Mouse (Mus musculus) embryonic stem cell, embryonic (primary cell): ENCODE measurements around the gene Galnt2.

Experiments used
- CTCF ChIA-PET, 4 experiments: fragments of 300-600 bp in 2 of 4; fragments of 350-600 bp in 2 of 4; sonication (Branson Sonifier 250); formaldehyde crosslinking; loops; one replicate each; lab custom pipeline; 2022; ENCODE audit warnings: inconsistent platforms in 2 of 4; lab: Charles Lee
- POLR2A ChIA-PET, 4 experiments: fragments of 300-600 bp in 2 of 4; fragments of 350-600 bp in 2 of 4; sonication (Branson Sonifier 250); formaldehyde crosslinking; loops; one replicate each; lab custom pipeline; 2022; ENCODE audit warnings: antibody characterized with exemption in 4 of 4, inconsistent platforms in 1 of 4; lab: Charles Lee

Galnt2 gene

GRCm38 (mm10) chr8:124216951-124217350 is 14.2 kb upstream of the Galnt2 start:
- ChIA-PET POLR2A (interaction anchor here in 3 of 4 experiments (0.7 to 2.2 kb wide), 11 partner anchors 18 to 962 kb away, joined by 3 to 21 read pairs (median 4); no protein-coding TSS in a partner anchor), CTCF (interaction anchor here in 3 of 4 experiments (0.6 to 1.1 kb wide), 5 partner anchors 9 to 187 kb away, joined by 3 to 11 read pairs (median 3); no protein-coding TSS in a partner anchor)

- ChIA-PET CTCF (no interaction called here), POLR2A (no interaction called here)
These were observed 1.3 kb upstream of the Galnt2 start for GRCm38 (mm10) chr8:124229883-124230282.

- CTCF ChIA-PET = interaction anchor here in 1 of 4 experiments (0.7 kb wide), 1 partner anchor 153 kb away, joined by 3 read pairs; no protein-coding TSS in a partner anchor
- POLR2A ChIA-PET = no interaction called here
These were observed 555 bp upstream of the Galnt2 start for GRCm38 (mm10) chr8:124230496-124231175.

GRCm38 (mm10) chr8:124231485-124232279 is 491 bp downstream of the Galnt2 start:
- CTCF ChIA-PET = no interaction called here
- POLR2A ChIA-PET = no interaction called here

GRCm38 (mm10) chr8:124232280-124232600 is 1.0 kb downstream of the Galnt2 start:
- ChIA-PET CTCF (no interaction called here), POLR2A (interaction anchor here in 1 of 4 experiments (0.6 kb wide), 1 partner anchor 449 kb away, joined by 3 read pairs; no protein-coding TSS in a partner anchor)

GRCm38 (mm10) chr8:124234496-124234895 is 3.3 kb downstream of the Galnt2 start:
- POLR2A ChIA-PET = interaction anchor here in 1 of 4 experiments (1.2 kb wide), 1 partner anchor 118 kb away, joined by 3 read pairs; no protein-coding TSS in a partner anchor
- CTCF ChIA-PET = interaction anchor here in 2 of 4 experiments (0.5 to 1.0 kb wide), 2 partner anchors 80 to 201 kb away, joined by 3 read pairs; no protein-coding TSS in a partner anchor

GRCm38 (mm10) chr8:124235536-124235935 is 4.3 kb downstream of the Galnt2 start:
- CTCF ChIA-PET = interaction anchor here in 2 of 4 experiments (0.5 to 1.7 kb wide), 6 partner anchors 51 to 1488 kb away, joined by 3 to 9 read pairs (median 3); no protein-coding TSS in a partner anchor
- POLR2A ChIA-PET = interaction anchor here in 2 of 4 experiments (0.8 to 2.2 kb wide), 9 partner anchors 14 to 119 kb away, joined by 3 to 7 read pairs (median 3); no protein-coding TSS in a partner anchor

GRCm38 (mm10) chr8:124239350-124239749 is 8.2 kb downstream of the Galnt2 start:
- ChIA-PET CTCF (interaction anchor here in 3 of 4 experiments (0.6 to 2.0 kb wide), 4 partner anchors 75 to 154 kb away, joined by 3 to 7 read pairs (median 4); no protein-coding TSS in a partner anchor), POLR2A (interaction anchor here in 2 of 4 experiments (0.7 to 1.9 kb wide), 6 partner anchors 15 to 146 kb away, joined by 3 to 6 read pairs (median 3); no protein-coding TSS in a partner anchor)

GRCm38 (mm10) chr8:124240932-124241331 is 9.7 kb downstream of the Galnt2 start:
- ChIA-PET CTCF (interaction anchor here in 1 of 4 experiments (0.5 kb wide), 1 partner anchor 385 kb away, joined by 3 read pairs; no protein-coding TSS in a partner anchor), POLR2A (interaction anchor here in 1 of 4 experiments (0.8 kb wide), 1 partner anchor 80 kb away, joined by 4 read pairs; no protein-coding TSS in a partner anchor)

GRCm38 (mm10) chr8:124242208-124242607 is 11.0 kb downstream of the Galnt2 start:
- ChIA-PET CTCF (no interaction called here), POLR2A (no interaction called here)

GRCm38 (mm10) chr8:124242913-124243312 is 11.7 kb downstream of the Galnt2 start:
- ChIA-PET CTCF (no interaction called here), POLR2A (no interaction called here)

GRCm38 (mm10) chr8:124247581-124247980 is 16.4 kb downstream of the Galnt2 start:
- POLR2A ChIA-PET = interaction anchor here in 3 of 4 experiments (0.6 to 1.3 kb wide), 5 partner anchors 10 to 102 kb away, joined by 3 to 4 read pairs (median 3); no protein-coding TSS in a partner anchor
- CTCF ChIA-PET = no interaction called here

GRCm38 (mm10) chr8:124248688-124249087 is 17.5 kb downstream of the Galnt2 start:
- POLR2A ChIA-PET = interaction anchor here in 1 of 4 experiments (1.3 kb wide), 1 partner anchor 12 kb away, joined by 3 read pairs; no protein-coding TSS in a partner anchor
- CTCF ChIA-PET = no interaction called here

- CTCF ChIA-PET = interaction anchor here in 1 of 4 experiments (1.0 kb wide), 1 partner anchor 95 kb away, joined by 3 read pairs; no protein-coding TSS in a partner anchor
- POLR2A ChIA-PET = interaction anchor here in 1 of 4 experiments (1.0 kb wide), 1 partner anchor 14 kb away, joined by 4 read pairs; no protein-coding TSS in a partner anchor
These were observed 19.1 kb downstream of the Galnt2 start for GRCm38 (mm10) chr8:124250255-124250654.

- ChIA-PET POLR2A (no interaction called here), CTCF (interaction anchor here in 1 of 4 experiments (1.0 kb wide), 1 partner anchor 95 kb away, joined by 3 read pairs; no protein-coding TSS in a partner anchor)
These were observed 19.6 kb downstream of the Galnt2 start for GRCm38 (mm10) chr8:124250785-124251184.

GRCm38 (mm10) chr8:124252533-124252950 is 21.4 kb downstream of the Galnt2 start:
- CTCF ChIA-PET = interaction anchor here in 1 of 4 experiments (0.8 kb wide), 1 partner anchor 62 kb away, joined by 3 read pairs; no protein-coding TSS in a partner anchor

GRCm38 (mm10) chr8:124253939-124254338 is 22.7 kb downstream of the Galnt2 start:
- ChIA-PET CTCF (interaction anchor here in 3 of 4 experiments (0.6 to 0.9 kb wide), 4 partner anchors 13 to 468 kb away, joined by 4 to 12 read pairs (median 4); no protein-coding TSS in a partner anchor), POLR2A (interaction anchor here in 2 of 4 experiments (0.6 to 1.7 kb wide), 8 partner anchors 10 to 469 kb away, joined by 3 to 5 read pairs (median 4); no protein-coding TSS in a partner anchor)

More at GRCm38 (mm10) chr8:124252533-124252950, 21.4 kb downstream of the Galnt2 start:
- POLR2A ChIA-PET = interaction anchor here in 1 of 4 experiments (0.6 kb wide), 1 partner anchor 118 kb away, joined by 5 read pairs; no protein-coding TSS in a partner anchor

GRCm38 (mm10) chr8:124256841-124257240 is 25.6 kb downstream of the Galnt2 start:
- POLR2A ChIA-PET = interaction anchor here in 2 of 4 experiments (0.9 kb wide), 2 partner anchors 10 to 18 kb away, joined by 3 read pairs; no protein-coding TSS in a partner anchor
- CTCF ChIA-PET = interaction anchor here in 2 of 4 experiments (0.5 to 0.6 kb wide), 2 partner anchors 190 to 223 kb away, joined by 3 to 5 read pairs; no protein-coding TSS in a partner anchor
